Mouse (Mus musculus) neural tube, embryonic 15.5 days (tissue): ENCODE results near the gene Celf2. TPM values are rescaled to one million over a fixed set of nuclear protein-coding genes. Genes with fewer than 3 reads are reported as not detected.
"Not testable (repeated sequence)": the region's sequence is repeated elsewhere in the genome, so short reads cannot be mapped to it uniquely, and the experiment has no call there.

Source experiments
- ATAC-seq: fragments of 200-750 bp; cut with Nextera tagmentation; 2 replicates; pipeline ENCODE4 v1.8.0; 2017; ENCODE audit warnings: mild to moderate bottlenecking, moderate TSS enrichment, moderate library complexity; ENCODE audit not compliant: low FRiP score
- H3K27ac ChIP-seq: fragments of 300-500 bp; sonication (generic); replicated peaks from 2 replicates; pipeline ENCODE4 v1.5.1; 2015; ENCODE audit warnings: mild to moderate bottlenecking, inconsistent platforms
- H3K27me3 ChIP-seq: fragments of 300-500 bp; sonication (generic); replicated peaks from 2 replicates; pipeline ENCODE4 v1.6.1; 2015; ENCODE audit warnings: inconsistent platforms
- H3K36me3 ChIP-seq: fragments of 300-500 bp; sonication (generic); 2 replicates; pipeline ENCODE4 v1.6.1; 2015; ENCODE audit warnings: inconsistent platforms
- H3K4me1 ChIP-seq: fragments of 300-500 bp; sonication (generic); 2 replicates; pipeline ENCODE4 v1.6.1; 2015; ENCODE audit warnings: inconsistent platforms
- H3K4me2 ChIP-seq: fragments of 300-500 bp; sonication (generic); 2 replicates; pipeline ENCODE4 v1.6.1; 2015; ENCODE audit warnings: inconsistent platforms, mild to moderate bottlenecking, moderate library complexity
- H3K4me3 ChIP-seq: fragments of 300-500 bp; sonication (generic); replicated peaks from 2 replicates; pipeline ENCODE4 v1.5.1; 2015; ENCODE audit warnings: mild to moderate bottlenecking, inconsistent platforms
- H3K9ac ChIP-seq: fragments of 300-500 bp; sonication (generic); replicated peaks from 2 replicates; pipeline ENCODE4 v1.6.1; 2015; ENCODE audit warnings: mild to moderate bottlenecking, inconsistent platforms
- H3K9me3 ChIP-seq: fragments of 300-500 bp; sonication (generic); replicated peaks from 2 replicates; pipeline ENCODE4 v1.6.1; 2016; ENCODE audit warnings: inconsistent platforms
- WGBS: fragments of 180-500 bp; shearing (Covaris S2); methylation state at CpG from one replicate; pipeline ENCODE4 v1.1.7; 2015; ENCODE audit warnings: mixed read lengths; 5-methylcytosine and 5-hydroxymethylcytosine counted together
- polyA plus RNA-seq: library from polyadenylated mRNA; unstranded; fragments of >200 nt; fragmentation: Nextera tagmentation; extraction: Ambion mirVana; gene quantifications from 2 replicates; pipeline ENCODE4 v1.2.1, GENCODE M21; 2015

The Celf2 gene
- polyA plus RNA-seq, 1 experiment from 2014 or later: 120 TPM

DNA sequence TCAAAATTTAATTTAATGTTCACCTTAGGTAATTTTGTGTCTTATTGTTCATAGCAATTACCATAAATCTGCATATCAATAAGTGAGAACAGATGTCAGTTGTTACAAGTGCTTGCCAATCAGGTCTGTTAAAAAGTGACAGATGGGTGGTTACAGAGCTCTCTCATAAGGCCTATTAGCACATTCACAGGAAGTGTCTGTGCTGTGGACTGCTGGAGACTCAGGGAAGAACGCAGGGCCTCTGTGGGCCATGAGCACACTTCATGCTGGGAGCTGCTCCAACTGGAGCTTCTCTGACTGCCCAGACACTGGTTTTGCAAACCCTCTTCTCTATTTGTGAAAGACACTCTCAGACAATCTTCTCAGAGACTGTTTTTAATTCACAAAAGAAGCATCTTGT is 914.6 kb downstream of the Celf2 start:
- Histone ChIP-seq H3K36me3 (peaks cover 4% of the 10 kb centered on the region; the same call in 1 of the 2 replicates), H3K4me3 (no peak overlapping the region), H3K4me2 (no peak overlapping the region), H3K27me3 (no peaks in the 10 kb centered on the region), H3K4me1 (peaks cover 9% of the 10 kb centered on the region), H3K27ac (no peak overlapping the region), H3K9me3 (no peaks in the 10 kb centered on the region), H3K9ac (no peak overlapping the region)
- peak; percentile 52; the same call in 1 of the 2 replicates for ATAC-seq
- WGBS: 21% methylated on average over 1 of the region's 1 CpGs

DNA sequence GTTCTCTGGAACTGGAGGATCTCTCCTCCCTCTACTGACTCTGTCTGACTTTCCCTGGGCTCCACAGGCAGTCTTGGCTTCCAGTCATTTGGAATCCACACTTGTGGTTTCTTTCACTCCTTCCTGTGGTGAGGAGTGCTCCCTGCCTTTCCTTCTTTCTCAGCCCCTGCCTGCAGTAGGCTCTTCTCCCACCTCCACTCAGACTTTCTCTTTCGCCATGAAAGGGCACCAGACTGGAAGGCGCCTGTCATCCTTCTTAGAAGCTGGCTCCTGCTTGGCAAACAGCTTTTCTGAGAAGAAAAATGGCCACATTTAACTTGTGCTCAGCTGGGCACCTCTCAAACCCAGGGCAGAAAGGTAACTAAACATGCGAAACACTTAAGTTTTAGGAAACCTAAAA is 915.2 kb downstream of the Celf2 start:
- no peak; the same call in 1 of the 2 replicates for ATAC-seq
- Histone ChIP-seq H3K36me3 (peaks cover 4% of the 10 kb centered on the region; the same call in 1 of the 2 replicates), H3K9me3 (no peaks in the 10 kb centered on the region), H3K27ac (0 out of 2 replicates have a peak overlapping the region, but pooled peaks have one; percentile 3), H3K9ac (no peak overlapping the region), H3K4me2 (no peak overlapping the region), H3K4me3 (no peak overlapping the region), H3K27me3 (no peaks in the 10 kb centered on the region), H3K4me1 (peaks cover 8% of the 10 kb centered on the region)
- WGBS: 49% methylated on average over 3 of the region's 3 CpGs

DNA sequence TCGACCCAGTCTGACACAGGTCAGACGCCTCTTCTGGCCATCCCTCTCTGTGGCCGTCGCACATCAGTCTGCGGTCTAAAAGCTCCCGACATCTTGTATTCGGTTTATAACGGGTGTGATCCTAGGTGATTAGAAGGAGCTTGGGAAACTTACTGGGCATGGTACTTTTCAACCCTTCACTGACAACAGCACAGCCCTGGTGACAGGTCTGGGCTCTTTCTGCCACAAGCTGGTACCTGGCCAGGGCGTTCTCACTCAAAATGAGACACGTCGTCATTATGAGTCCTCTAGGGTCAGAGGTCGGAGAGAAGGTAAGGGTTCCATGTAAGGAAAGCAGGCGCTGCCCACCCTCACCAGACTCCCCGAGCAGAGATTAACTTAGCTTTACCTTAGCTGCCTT is 915.6 kb downstream of the Celf2 start:
- peaks cover 4% of the 10 kb centered on the region; the same call in 1 of the 2 replicates for H3K36me3 ChIP-seq
- H3K4me1 ChIP-seq: peaks cover 12% of the 10 kb centered on the region
- no peaks in the 10 kb centered on the region for H3K9me3 ChIP-seq
- no peak overlapping the region for H3K4me3 ChIP-seq
- H3K4me2 ChIP-seq: no peak overlapping the region
- no peak overlapping the region for H3K9ac ChIP-seq
- no peak for ATAC-seq
- H3K27me3 ChIP-seq: no peaks in the 10 kb centered on the region
- 81% methylated on average over 14 of the region's 14 CpGs for WGBS
- 0 out of 2 replicates have a peak overlapping the region, but pooled peaks have one; percentile 3 for H3K27ac ChIP-seq

DNA sequence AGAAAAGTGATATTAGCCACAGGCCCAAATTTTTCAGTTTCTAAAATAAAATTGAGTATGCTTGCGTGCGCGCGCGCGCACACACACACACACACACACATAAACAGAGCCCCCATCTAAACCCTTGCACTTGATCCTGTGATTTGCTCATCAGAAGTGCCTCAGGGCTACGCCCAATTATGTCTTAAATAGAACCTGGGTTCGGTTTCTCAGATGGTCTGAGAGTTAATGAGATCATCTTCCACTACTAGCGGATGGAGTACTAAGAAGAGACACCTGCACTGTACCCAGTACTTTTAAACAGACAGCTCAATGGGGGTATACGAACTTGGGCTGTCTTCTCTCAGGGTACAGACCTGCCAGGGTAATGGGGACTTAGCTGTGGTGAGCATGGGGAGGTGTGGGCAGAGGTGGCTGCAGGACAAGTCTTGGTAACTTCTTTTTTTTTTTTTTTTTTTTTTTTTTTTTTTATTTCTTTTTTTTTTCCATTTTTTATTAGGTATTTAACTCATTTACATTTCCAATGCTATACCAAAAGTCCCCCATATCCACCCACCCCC is 923.2 kb downstream of the Celf2 start:
- Histone ChIP-seq H3K36me3 (peaks cover 6% of the 10 kb centered on the region), H3K9me3 (no peaks in the 10 kb centered on the region), H3K4me2 (no peak overlapping the region), H3K4me1 (0 out of 2 replicates have a peak, but pooled peaks cover 7% of the 10 kb centered on the region), H3K27ac (no peak overlapping the region), H3K9ac (no peak overlapping the region), H3K27me3 (no peaks in the 10 kb centered on the region), H3K4me3 (no peak overlapping the region)
- ATAC-seq: no peak
- 91% methylated on average over 10 of the region's 10 CpGs for WGBS

DNA sequence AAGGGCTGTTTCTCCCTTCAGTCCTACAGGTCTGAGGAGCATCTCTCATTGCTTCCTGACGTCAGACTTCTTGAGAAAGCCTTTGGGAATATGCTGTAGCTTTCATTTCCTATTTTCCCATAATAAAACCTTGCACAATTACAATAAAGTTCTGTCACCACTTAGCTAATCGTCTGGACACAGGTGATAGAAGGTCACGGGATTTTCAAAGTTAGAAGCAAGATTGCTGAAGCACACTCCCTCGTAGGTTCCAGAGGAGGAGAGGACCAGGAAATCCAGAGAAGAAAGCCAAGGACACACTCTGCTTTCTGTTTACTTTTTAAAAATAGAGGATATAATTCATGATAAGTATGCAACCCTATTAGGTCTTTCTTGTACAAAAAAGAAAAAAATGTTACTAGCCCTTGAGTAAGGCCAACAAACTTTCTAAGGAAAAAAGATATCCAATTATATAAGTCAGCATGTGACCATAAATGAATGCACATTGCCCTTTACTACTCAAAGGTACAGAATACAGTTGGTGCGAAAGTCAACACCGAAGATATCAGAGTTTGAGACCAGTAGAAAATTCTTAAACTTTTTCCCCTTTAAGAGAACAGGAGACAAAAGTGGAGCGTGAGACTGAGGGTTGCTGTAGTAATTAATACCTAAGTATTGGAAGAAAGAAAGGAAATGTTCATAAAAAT is 924.2 kb downstream of the Celf2 start:
- H3K36me3 ChIP-seq: peaks cover 6% of the 10 kb centered on the region
- H3K4me2 ChIP-seq: no peak overlapping the region
- ATAC-seq: no peak

DNA sequence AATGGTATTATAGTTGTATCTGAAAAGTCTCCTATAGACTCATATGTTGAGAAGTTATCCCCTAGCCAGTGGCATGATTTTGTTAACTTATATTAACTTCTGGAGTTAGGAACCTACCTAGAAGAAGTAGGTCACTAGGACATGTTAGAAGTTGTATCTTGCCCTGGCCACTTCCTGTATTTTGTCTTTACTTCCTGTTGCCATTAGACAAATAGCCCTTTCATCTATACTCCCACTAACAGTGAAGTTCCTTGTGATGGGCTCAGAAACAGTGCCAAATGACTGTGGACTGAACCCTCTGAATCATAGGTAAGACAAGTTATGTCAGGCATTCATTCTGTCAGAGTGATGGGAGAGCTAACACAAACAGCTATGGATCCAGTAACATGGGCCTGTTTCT is 926.7 kb downstream of the Celf2 start:
- Histone ChIP-seq H3K4me2 (no peak overlapping the region), H3K4me3 (no peak overlapping the region), H3K27ac (no peak overlapping the region), H3K9ac (no peak overlapping the region), H3K36me3 (peaks cover 6% of the 10 kb centered on the region), H3K27me3 (no peaks in the 10 kb centered on the region), H3K4me1 (no peaks in the 10 kb centered on the region), H3K9me3 (no peaks in the 10 kb centered on the region)
- no peak for ATAC-seq

More for the DNA sequence above, 924.2 kb downstream of the Celf2 start:
- no peaks in the 10 kb centered on the region for H3K9me3 ChIP-seq
- H3K4me3 ChIP-seq: no peak overlapping the region
- H3K27ac ChIP-seq: no peak overlapping the region
- 86% methylated on average over 7 of the region's 7 CpGs for WGBS
- 0 out of 2 replicates have a peak, but pooled peaks cover 7% of the 10 kb centered on the region for H3K4me1 ChIP-seq
- H3K9ac ChIP-seq: no peak overlapping the region
- no peaks in the 10 kb centered on the region for H3K27me3 ChIP-seq

DNA sequence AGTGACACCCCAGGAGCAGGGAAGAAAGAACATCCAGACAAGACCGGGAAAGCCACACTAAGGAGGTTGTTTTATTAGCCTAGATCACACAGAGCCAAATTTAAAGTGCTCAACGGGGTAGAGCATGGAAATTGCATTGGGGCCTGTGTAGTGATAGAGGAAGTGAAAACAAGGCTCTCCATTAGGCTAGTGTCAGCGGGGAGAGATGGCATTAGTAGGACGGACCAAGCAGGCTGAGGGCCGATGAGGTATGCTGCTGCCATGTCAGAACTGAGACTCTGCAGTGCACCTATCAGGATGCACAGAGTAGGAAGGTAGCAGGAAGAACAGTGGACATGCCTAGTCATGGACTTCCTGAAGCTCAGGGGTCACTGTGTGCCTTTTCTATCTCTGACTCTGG is 929.3 kb downstream of the Celf2 start:
- H3K36me3 ChIP-seq: peaks cover 2% of the 10 kb centered on the region
- H3K4me3 ChIP-seq: no peak overlapping the region
- no peaks in the 10 kb centered on the region for H3K27me3 ChIP-seq
- ATAC-seq: no peak
- no peaks in the 10 kb centered on the region for H3K9me3 ChIP-seq
- H3K4me2 ChIP-seq: no peak overlapping the region
- 68% methylated on average over 5 of the region's 5 CpGs for WGBS
- H3K9ac ChIP-seq: no peak overlapping the region
- no peaks in the 10 kb centered on the region for H3K4me1 ChIP-seq
- no peak overlapping the region for H3K27ac ChIP-seq

DNA sequence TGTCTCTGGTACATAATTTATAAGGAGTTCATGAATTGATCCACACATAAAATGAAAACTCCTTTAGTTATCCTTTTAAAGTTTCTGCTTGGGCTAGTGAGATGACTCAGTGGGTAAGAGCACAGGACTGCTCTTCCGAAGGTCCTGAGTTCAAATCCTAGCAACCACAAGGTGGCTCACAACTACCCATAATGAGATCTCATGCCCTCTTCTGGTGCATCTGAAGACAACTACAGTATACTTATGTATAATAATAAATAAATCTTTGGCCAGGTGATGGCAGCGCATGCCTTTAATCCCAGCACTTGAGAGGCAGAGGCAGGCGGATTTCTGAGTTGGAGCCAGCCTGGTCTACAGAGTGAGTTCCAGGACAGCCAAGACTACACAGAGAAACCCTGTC is 934.0 kb downstream of the Celf2 start:
- not testable (repeated sequence) for H3K9ac ChIP-seq, H3K27ac ChIP-seq, H3K27me3 ChIP-seq, H3K4me2 ChIP-seq, H3K4me3 ChIP-seq, H3K9me3 ChIP-seq, H3K36me3 ChIP-seq, ATAC-seq, H3K4me1 ChIP-seq
- 100% methylated on average over 3 of the region's 3 CpGs for WGBS

DNA sequence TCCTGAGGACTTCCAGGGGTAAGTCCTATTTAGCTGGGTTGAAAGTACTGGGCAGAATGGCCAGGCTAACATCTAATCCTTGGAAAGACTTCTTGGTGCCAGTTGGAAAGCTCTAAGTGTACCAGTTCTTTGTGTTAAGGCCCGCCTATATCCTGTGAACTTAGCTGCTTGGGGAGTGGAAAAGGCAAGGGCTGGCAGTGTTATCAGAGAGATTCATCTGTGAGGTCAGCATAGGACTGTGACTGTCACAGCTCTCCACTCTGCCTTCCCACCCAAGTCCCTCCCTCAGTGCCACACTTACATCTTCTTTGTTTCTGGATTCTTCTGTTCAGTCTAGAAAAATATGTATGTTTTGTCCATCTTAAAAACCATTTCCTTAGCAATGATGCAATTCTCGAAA is 935.7 kb downstream of the Celf2 start:
- Histone ChIP-seq H3K9me3 (no peaks in the 10 kb centered on the region), H3K36me3 (no peaks in the 10 kb centered on the region; the same call in 1 of the 2 replicates), H3K9ac (no peak overlapping the region), H3K4me2 (no peak overlapping the region), H3K4me3 (no peak overlapping the region), H3K27me3 (no peaks in the 10 kb centered on the region), H3K27ac (no peak overlapping the region), H3K4me1 (no peaks in the 10 kb centered on the region)
- 87% methylated on average over 2 of the region's 2 CpGs for WGBS
- no peak for ATAC-seq

DNA sequence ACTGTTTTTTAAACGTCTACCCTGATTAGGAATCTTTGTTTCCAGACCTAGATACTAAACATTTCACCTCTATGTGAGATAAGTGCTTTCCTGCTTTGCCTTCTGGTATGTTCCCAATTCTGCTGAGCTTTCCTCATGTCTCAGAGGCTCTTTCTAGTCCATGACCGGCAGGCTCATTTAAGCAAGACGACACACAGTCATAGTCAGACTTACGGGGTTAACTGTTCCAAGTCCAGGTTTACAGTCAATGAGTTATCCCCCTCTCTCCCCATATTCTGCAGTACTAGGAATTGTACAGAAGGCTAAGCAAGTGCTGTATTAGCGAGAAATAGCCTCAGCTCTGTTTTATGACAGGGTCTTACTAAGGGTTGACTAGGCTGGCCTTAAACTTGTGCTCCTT is 936.4 kb downstream of the Celf2 start:
- H3K36me3 ChIP-seq: no peaks in the 10 kb centered on the region; the same call in 1 of the 2 replicates
- no peak overlapping the region for H3K9ac ChIP-seq
- no peak for ATAC-seq
- H3K4me3 ChIP-seq: no peak overlapping the region
- no peaks in the 10 kb centered on the region for H3K4me1 ChIP-seq
- H3K27ac ChIP-seq: no peak overlapping the region
- H3K27me3 ChIP-seq: no peaks in the 10 kb centered on the region
- 88% methylated on average over 5 of the region's 5 CpGs for WGBS
- no peak overlapping the region for H3K4me2 ChIP-seq
- no peaks in the 10 kb centered on the region for H3K9me3 ChIP-seq

DNA sequence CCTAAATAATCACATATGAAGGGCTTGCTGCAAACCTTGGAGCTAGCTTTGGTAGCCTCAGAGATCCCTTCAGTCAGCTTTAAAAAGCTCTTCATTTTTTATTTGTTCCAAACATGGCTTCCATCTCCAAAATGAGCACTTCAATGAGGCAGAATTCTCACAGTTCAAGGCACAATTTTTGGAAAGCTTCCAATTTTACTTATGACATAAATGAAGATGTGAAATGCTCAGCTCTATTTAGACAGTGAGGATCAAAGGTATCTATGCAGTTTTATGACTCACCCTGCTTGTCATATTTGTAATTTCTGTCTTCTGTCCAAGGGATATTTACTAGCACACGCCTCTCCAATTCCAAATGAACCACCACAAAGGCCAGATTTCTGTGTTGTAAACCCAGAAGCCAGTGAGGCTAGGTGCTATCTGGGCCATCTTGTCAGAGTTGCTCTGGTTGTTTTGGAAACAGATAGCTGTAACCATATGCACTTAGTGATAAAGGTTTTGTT is 940.3 kb downstream of the Celf2 start:
- no peak overlapping the region for H3K4me2 ChIP-seq
- H3K4me1 ChIP-seq: no peaks in the 10 kb centered on the region
- H3K4me3 ChIP-seq: no peak overlapping the region
- no peak overlapping the region for H3K27ac ChIP-seq
- no peaks in the 10 kb centered on the region for H3K27me3 ChIP-seq
- H3K9ac ChIP-seq: no peak overlapping the region
- H3K9me3 ChIP-seq: no peaks in the 10 kb centered on the region
- no peaks in the 10 kb centered on the region for H3K36me3 ChIP-seq
- no peak for ATAC-seq
- WGBS: 85% methylated on average over 1 of the region's 1 CpGs

DNA sequence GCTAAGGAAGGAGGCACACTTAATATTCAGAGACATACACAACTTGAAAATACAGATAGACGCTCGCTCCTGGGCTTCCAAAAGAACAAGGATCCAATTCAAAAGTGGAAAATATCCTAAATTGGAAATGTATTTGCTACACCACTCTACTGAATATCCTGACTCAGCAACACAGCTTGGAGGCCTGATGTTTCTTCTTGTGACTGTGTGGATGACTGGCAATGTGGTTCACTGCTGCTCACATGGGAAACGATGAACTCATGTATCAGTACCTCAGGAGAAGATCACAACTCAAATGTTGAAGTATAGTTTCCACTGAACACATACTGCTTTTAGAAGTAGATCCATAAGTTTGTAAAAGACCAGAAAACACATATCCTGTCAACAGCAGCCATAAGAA is 944.2 kb downstream of the Celf2 start:
- H3K4me1 ChIP-seq: no peaks in the 10 kb centered on the region
- no peak for ATAC-seq
- peaks cover 8% of the 10 kb centered on the region; the same call in 1 of the 2 replicates for H3K36me3 ChIP-seq
- no peak overlapping the region for H3K4me2 ChIP-seq
- no peak overlapping the region for H3K9ac ChIP-seq
- WGBS: 90% methylated on average over 3 of the region's 3 CpGs
- H3K9me3 ChIP-seq: no peaks in the 10 kb centered on the region
- no peak overlapping the region for H3K27ac ChIP-seq
- no peaks in the 10 kb centered on the region for H3K27me3 ChIP-seq
- no peak overlapping the region for H3K4me3 ChIP-seq
